Mouse (Mus musculus) layer of hippocampus, postnatal 25 days (tissue): ENCODE data around the gene Oasl2. TPM values are rescaled to one million over a fixed set of nuclear protein-coding genes. Genes with fewer than 3 reads are reported as not detected.
"Not testable (repeated sequence)": the region's sequence is repeated elsewhere in the genome, so short reads cannot be mapped to it uniquely, and the experiment has no call there.

ENCODE experiments used
- DNase-seq, 2 experiments: peaks; one replicate each; pipeline ENCODE4 v3.0.0; 2022; ENCODE audit warnings: mixed read lengths in 2 of 2, low spot score in 1 of 2; ENCODE audit errors: extremely low spot score in 1 of 2
- total RNA-seq, 2 experiments: library from RNA; stranded (reverse); gene quantifications; 2 replicates each; pipeline ENCODE4 v1.2.3; 2021

The Oasl2 gene
- total RNA-seq, 2 experiments from 2014 or later, result 1.8 to 1.9 TPM

DNA sequence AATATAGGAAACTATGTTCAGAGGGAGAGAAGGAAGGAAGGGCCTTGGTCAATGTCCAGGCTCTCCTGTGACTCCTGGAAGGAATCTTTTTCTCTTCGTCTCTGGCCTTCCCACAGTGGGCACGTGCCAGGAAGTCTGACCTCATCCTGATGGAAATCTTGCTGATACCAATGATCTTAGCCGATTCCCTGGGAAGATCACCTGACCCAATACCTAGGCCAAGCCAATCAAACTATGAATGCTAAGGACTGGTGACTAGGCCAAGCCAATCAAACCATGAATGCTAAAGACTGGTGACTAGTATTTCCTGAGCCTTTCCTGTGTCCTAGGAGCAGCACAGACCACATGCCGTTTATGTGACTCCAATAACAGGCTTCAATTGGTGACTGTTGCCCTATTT, 16.9 kb downstream of the Oasl2 start:
- no peak for DNase-seq

GRCm38 (mm10) chr5:114914855-114915254, 18.1 kb downstream of the Oasl2 start:
- DNase-seq, result no peak

DNA sequence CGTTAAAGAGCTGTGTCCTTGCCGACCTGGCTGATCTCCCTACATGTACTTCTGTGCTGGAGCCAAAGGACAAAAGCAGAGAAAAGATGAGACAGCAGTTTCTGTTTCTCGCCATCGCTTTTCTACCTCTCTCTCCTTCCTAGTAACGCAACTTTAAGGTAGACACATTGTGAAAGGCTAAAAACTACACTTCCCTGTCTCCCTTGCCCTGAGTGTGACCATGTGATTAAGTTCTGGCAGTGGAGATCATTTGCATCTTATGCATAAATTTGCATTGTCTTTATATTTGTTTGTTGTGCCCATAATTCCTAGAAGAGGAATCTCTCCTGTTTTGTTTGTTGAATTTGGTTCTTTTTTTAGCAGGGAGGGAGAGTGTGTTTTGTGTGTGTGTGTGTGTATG, 19.1 kb downstream of the Oasl2 start:
- DNase-seq, result no peak

DNA sequence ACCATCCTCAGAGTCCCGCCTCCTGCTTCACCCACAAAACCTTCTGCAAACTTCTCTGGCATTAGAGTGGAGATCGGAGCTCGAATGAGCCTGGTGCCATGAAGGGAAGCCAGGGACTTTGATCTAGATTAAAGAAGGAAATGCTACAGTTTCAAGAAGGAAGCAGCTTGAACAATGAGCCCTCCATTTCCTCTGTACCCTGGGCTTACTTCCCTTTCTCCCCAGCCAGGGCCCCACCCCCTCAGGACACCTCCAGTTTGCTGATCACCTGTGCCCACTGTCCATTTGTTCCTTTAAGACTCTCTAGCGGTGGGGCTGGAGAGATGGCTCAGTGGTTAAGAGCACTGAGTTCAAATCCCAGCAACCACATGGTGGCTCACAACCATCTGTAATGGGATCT, 20.0 kb downstream of the Oasl2 start:
- DNase-seq, result no peak

- not testable (repeated sequence) for DNase-seq
Observed at GRCm38 (mm10) chr5:114917357-114917756, 20.6 kb downstream of the Oasl2 start.

DNA sequence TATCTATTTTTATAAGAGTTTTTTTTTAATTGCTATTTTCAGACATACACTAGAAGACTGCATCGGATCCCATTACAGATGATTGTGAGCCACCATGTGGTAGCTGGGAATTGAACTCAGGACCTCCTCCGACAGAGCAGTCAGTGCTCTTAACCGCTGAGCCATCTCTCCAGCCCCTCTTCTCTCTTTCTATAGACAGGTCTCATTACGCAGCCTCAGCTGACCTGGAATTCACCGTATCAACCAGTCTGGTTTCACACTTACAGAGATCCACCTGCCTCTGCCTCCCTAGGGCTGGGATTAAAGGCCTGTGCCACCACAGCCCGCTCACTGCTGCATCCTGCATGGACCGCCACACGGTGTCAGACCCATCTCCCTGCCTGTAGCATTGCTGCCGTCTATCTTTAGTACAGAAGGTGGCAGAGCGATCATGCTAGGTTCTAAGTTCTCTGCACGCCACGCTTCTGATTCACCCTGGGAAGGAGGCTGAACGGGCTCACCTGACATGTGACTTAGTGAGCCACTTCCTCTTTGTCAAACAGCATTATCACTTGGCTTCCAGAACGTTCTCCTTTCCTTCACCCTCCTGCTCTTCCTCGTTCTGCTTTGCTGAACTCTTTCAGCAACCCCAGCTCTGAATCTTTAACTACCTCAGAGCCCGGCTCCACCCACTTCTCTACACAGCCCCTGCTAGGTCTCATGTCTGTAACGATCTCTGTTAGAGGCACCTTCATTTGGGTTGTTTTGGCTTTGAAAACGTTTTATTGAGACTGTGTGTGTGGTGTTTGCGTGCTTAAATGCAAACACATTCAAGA, 25.0 kb downstream of the Oasl2 start:
- DNase-seq, result no peak

DNA sequence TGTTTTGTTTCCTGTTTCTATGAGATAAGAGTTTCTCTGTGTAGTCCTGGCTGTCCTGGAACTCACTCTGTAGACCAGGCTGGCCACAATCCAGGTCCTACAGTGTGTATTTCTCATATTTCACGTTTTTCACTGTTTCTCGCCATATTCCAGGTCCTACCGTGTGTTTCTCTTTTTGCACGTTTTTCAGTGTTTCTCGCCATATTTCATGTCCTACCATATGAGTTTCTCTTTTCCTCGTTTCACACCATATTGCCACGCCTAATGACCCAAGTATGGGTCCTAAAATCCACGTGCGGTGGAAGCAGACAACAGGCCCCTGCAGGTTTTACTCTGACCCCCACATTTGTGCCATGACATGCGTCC, 25.6 kb downstream of the Oasl2 start:
- no peak for DNase-seq

- no peak for DNase-seq
Observed at GRCm38 (mm10) chr5:114922998-114923473, 26.3 kb downstream of the Oasl2 start, which contains the start of gene Oasl1. Gene Oasl1, plus strand, starts transcription at chr5:114923240.

DNA sequence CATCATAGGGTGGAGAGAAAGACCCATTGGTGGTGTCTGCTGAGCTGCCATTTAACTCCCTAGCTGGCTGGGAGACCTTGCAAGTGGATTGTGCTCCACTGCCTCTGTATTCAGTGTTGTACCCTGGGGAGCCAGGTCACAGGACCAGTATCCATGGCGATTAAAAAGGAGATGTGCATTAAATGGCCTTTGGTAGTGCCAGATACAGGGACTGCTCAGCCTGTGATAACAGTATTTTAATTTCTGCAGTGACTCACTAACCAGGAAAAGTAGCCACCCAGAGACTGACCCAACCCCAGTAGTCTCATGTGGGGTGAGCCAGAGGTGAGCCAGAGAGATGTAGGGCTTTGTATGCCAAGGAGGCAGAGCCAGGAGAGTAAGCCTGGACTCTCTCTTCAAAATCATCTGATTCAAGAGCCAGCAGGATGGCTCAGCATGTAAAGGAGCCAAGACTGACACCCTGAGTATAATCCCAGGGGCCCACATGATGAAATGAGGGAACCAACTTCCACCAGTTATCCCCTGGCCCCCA, 29.5 kb downstream of the Oasl2 start:
- DNase-seq, result no peak

DNA sequence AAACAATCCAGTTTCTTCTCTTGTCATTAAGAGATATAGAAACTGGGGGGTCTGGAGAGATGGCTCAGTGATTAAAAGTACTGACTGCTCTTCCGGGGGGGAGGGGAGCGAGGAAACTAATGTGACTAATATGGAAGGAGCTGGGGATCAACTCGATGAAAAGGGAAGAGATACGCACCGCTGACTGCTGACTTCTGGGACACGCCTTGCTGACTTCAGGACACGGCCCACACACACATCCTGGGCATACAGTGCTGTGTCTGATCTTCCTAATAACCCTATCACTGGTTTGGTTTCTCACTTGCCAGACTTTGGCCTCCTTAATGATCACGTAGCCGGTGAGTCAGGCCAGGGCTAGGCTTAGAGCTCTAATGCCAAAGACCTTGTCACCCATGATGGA, 30.0 kb downstream of the Oasl2 start:
- DNase-seq, result no peak

DNA sequence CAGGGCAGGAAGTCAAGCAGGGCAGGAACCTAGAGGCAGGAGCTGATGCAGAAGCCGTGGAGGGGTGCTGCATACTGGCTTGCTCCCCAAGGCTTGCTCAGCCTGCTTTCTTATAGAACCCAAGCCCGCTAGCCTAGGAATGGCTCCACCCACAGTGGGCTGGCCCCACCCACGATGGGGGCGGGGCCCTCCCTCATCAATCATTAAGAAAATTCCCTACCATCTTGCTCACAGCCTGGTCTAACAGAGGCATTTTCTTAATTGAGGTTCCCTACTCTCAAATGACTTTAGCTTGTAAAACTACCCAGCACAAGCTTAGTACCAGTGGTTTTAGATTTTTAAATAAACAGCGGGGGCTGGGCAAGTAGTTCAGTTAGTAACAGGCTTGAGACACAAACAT, 34.9 kb downstream of the Oasl2 start:
- no peak for DNase-seq

GRCm38 (mm10) chr5:114933206-114933605, 36.5 kb downstream of the Oasl2 start:
- DNase-seq, result no peak

DNA sequence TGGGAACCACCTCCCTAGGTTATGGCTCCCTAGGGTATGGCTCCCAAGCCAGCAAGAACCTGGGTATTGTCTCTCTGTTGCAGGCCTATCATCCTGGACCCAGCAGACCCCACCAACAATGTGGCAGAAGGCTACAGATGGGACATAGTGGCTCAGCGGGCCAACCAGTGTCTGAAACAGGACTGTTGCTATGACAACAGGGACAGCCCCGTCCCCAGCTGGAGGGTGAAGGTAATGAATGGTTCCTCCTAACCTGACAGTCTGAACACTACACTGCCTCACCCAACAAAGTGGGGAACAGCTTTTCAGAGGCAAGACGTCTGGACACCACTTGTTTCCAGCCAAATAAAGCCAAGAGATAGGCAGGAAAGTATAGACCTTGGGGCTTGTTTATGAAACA, 39.1 kb downstream of the Oasl2 start:
- no peak for DNase-seq

DNA sequence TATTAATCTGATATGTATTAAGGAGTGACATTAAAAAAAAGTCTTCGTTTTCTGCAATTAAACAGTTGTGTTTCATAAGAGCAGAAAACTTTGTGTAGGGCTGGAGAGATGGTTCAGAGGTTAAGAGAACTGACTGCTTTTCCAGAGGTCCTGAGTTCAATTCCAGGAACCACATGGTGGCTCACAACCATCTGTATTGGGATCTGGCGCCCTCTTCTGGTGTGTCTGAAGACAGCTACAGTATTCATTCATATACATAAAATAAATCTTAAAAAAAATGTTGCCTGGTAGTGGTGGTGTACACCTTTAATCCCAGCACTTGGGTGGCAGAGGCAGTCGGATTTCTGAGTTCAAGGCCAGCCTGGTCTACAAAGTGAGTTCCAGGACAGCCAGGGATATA, 44.4 kb downstream of the Oasl2 start:
- not testable (repeated sequence) for DNase-seq

DNA sequence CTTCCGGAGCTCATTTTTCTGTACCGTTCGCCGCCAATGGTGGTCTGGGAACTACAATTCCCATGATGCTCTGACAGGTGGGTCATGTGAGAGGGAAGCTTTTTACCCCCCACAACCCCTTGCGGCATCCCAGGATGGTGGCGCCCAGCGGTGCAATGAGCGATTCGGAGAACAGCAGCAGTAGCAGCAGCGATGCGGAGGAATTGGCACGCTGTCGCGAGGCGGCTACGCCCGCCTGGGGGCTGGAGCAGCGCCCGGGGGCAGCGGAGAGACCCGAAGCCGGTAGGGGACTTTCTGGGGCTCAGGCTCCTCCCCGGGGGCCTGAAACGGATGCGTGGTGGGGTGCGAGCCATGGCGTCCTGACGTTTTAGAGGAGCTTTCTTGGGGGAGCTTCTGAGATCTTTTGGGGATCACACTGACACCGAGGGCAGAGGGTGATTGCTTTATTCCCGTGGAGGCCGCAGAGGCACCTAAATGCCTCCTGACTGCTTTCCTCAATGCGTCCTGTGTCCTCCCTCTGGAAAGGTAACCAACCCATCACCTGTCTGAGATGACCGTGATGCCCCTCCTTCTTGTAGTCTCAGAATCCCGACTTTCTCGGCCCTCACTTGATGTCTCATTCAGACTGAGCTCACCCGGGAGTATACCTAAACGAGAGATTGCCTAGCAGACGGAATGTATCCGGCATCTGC, 45.5 kb downstream of the Oasl2 start, which contains the start of gene 2210016L21Rik:
Gene 2210016L21Rik (plus strand): TSS at position 85 of the 692 bp plus-strand sequence.
- peak; percentile 71 to 76 for DNase-seq

GRCm38 (mm10) chr5:114942766-114943130, 46.0 kb downstream of the Oasl2 start:
- no peak for DNase-seq

GRCm38 (mm10) chr5:114945072-114945471, 48.3 kb downstream of the Oasl2 start:
- DNase-seq, result no peak

GRCm38 (mm10) chr5:114948891-114949290, 52.2 kb downstream of the Oasl2 start:
- DNase-seq, result peak in 1 of 2 experiments; percentile 21

DNA sequence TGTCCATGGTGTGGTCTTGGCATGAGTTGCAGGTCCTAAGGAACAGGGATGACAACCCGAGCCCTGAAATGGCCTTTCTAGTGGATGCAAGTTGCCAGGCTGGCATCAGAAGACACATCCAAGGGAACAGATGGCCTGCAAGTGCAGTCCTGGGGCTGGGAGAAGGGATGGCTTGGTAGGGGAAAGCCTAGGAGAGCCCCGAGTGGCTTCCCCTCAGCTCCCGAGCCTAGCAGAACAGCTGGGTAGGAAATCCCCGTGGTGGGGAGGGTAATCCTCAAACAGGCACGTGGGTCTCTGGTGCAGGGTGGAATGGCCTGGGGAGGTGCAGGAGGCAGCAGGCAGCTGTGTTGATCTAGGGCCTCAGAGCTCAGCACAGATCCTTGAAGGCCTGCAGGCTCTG, 52.6 kb downstream of the Oasl2 start:
- DNase-seq, result peak in 1 of 2 experiments; percentile 29

- no peak for DNase-seq
Observed at GRCm38 (mm10) chr5:114949812-114950211, 53.1 kb downstream of the Oasl2 start.

- peak in 1 of 2 experiments; percentile 20 for DNase-seq
Observed at GRCm38 (mm10) chr5:114950669-114951068, 53.9 kb downstream of the Oasl2 start.
